Mouse (Mus musculus) testis, adult 2 months (tissue): ENCODE data around the gene Fosl1. TPM values are rescaled to one million over a fixed set of nuclear protein-coding genes. Genes with fewer than 3 reads are reported as not detected.

ENCODE experiments used
- H3K27ac ChIP-seq: fragments of 200-500 bp; 2 replicates; pipeline ENCODE4 v1.5.1; 2012; ENCODE audit warnings: low read depth, low read length; ENCODE audit not compliant: control insufficient read depth, insufficient read depth
- H3K27me3 ChIP-seq: fragments of 200-500 bp; 2 replicates; pipeline ENCODE4 v1.6.1; 2012; ENCODE audit warnings: mild to moderate bottlenecking, low read length, moderate library complexity; ENCODE audit not compliant: control insufficient read depth, insufficient read depth
- H3K36me3 ChIP-seq: fragments of 200-500 bp; 2 replicates; pipeline ENCODE4 v1.6.1; 2012; ENCODE audit warnings: mild to moderate bottlenecking, low read length; ENCODE audit not compliant: control insufficient read depth, insufficient read depth
- H3K4me1 ChIP-seq: fragments of 200-500 bp; 2 replicates; pipeline ENCODE4 v1.6.1; 2012; ENCODE audit warnings: low read length; ENCODE audit not compliant: control insufficient read depth, insufficient read depth
- H3K4me3 ChIP-seq: fragments of 200-500 bp; 2 replicates; pipeline ENCODE4 v1.5.1; 2012; ENCODE audit warnings: low read depth, mild to moderate bottlenecking, low read length, moderate library complexity, mixed read lengths; ENCODE audit not compliant: control insufficient read depth
- CTCF ChIP-seq: fragments of 200-500 bp; IDR thresholded peaks from 2 replicates; pipeline ENCODE4 v1.5.1; 2012; ENCODE audit warnings: low read depth, mild to moderate bottlenecking, inconsistent platforms, low read length, moderate library complexity; ENCODE audit not compliant: control insufficient read depth, insufficient read depth, insufficient replicate concordance
- POLR2A ChIP-seq: fragments of 200-500 bp; IDR thresholded peaks from 2 replicates; pipeline ENCODE4 v1.6.1; 2012; ENCODE audit warnings: low read depth, mild to moderate bottlenecking, inconsistent platforms, low read length, moderate library complexity; ENCODE audit not compliant: control insufficient read depth
- polyA plus RNA-seq: library from polyadenylated mRNA; depleted of rRNA; stranded (reverse); fragments of >200 nt; gene quantifications from 2 replicates; pipeline ENCODE4 v1.2.3, GENCODE M21; 2012

The Fosl1 gene
- polyA plus RNA-seq, 1 experiment: 3.2 TPM

GRCm38 (mm10) chr19:5459896-5460295 lies 12.5 kb downstream of the Fosl1 start:
- Histone ChIP-seq H3K4me1 (peaks cover 22% of the 10 kb centered on the region), H3K27me3 (no peaks in the 10 kb centered on the region), H3K36me3 (no peaks in the 10 kb centered on the region), H3K4me3 (no peak overlapping the region), H3K27ac (peak overlapping the region; percentile 50)
- TF ChIP-seq CTCF (no peak), POLR2A (no peak)

GRCm38 (mm10) chr19:5460465-5460911 lies 13.1 kb downstream of the Fosl1 start, which contains the start of gene Fibp:
Fibp (plus strand) TSS chr19:5460615.
- peaks cover 22% of the 10 kb centered on the region for H3K4me1 ChIP-seq
- TF ChIP-seq POLR2A (peak; percentile 73), CTCF (no peak)
- peak within 1 kb of the TSS; percentile 87 for H3K4me3 ChIP-seq
- no peaks in the 10 kb centered on the region for H3K27me3 ChIP-seq
- peak within 1 kb of the TSS; percentile 50 for H3K27ac ChIP-seq
- H3K36me3 ChIP-seq: no peaks in the 10 kb centered on the region

- no peaks in the 10 kb centered on the region for H3K36me3 ChIP-seq
- no peaks in the 10 kb centered on the region for H3K27me3 ChIP-seq
- no peak overlapping the region for H3K4me3 ChIP-seq
- H3K4me1 ChIP-seq: peaks cover 18% of the 10 kb centered on the region
- no peak for TF ChIP-seq CTCF
- TF ChIP-seq POLR2A: no peak
- no peak overlapping the region for H3K27ac ChIP-seq
Measured at GRCm38 (mm10) chr19:5461411-5461810, 14.1 kb downstream of the Fosl1 start.

- Histone ChIP-seq H3K4me3 (no peak overlapping the region), H3K36me3 (no peaks in the 10 kb centered on the region; the same call in 1 of the 2 replicates), H3K27ac (no peak overlapping the region), H3K27me3 (no peaks in the 10 kb centered on the region), H3K4me1 (peaks cover 3% of the 10 kb centered on the region)
- TF ChIP-seq POLR2A: no peak
- TF ChIP-seq CTCF: no peak
Measured at GRCm38 (mm10) chr19:5463212-5463611, 15.9 kb downstream of the Fosl1 start.

GRCm38 (mm10) chr19:5463791-5464562 lies 16.6 kb downstream of the Fosl1 start:
- Histone ChIP-seq H3K4me3 (no peak overlapping the region), H3K27me3 (no peaks in the 10 kb centered on the region), H3K27ac (no peak overlapping the region), H3K36me3 (no peaks in the 10 kb centered on the region; the same call in 1 of the 2 replicates), H3K4me1 (peaks cover 3% of the 10 kb centered on the region)
- TF ChIP-seq POLR2A (no peak), CTCF (peak; percentile 75; the same call in 1 of the 2 replicates)

GRCm38 (mm10) chr19:5465037-5465436 lies 17.7 kb downstream of the Fosl1 start:
- Histone ChIP-seq H3K36me3 (no peaks in the 10 kb centered on the region; the same call in 1 of the 2 replicates), H3K4me1 (peaks cover 3% of the 10 kb centered on the region), H3K27me3 (no peaks in the 10 kb centered on the region), H3K4me3 (no peak overlapping the region), H3K27ac (no peak overlapping the region)
- no peak for TF ChIP-seq POLR2A
- no peak for TF ChIP-seq CTCF

GRCm38 (mm10) chr19:5466916-5467500 lies 19.7 kb downstream of the Fosl1 start:
- Histone ChIP-seq H3K4me1 (no peaks in the 10 kb centered on the region), H3K27ac (no peak overlapping the region), H3K4me3 (no peak overlapping the region), H3K27me3 (no peaks in the 10 kb centered on the region), H3K36me3 (no peaks in the 10 kb centered on the region; the same call in 1 of the 2 replicates)
- TF ChIP-seq POLR2A (no peak), CTCF (no peak)
